Mouse (Mus musculus): ENCODE measurements around the gene Gdpgp1.

DNA sequence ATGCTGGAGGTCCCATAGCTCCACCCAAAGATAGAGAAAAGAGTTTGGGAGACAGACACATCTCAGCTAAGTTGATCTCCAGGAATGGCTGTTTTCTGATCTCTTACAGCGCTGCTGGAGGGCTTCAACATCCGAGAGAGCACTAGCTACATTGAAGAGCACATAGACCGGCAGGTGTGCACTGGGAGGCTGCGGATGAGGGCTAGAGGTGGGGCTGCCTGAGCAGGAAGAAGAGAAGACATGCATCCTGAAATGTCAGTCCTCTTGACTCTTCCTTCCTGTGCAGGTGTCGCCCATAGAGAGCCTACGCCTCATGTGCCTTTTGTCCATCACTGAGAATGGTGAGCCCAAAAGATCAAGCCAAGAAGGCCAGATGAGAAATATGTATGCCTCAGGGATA, 53.1 kb downstream of the Gdpgp1 start:
- TF ChIP-seq CTCF (IDR thresholded peaks at IDR 0.05; ENCODE audit: borderline replicate concordance, extremely low read depth, insufficient read depth, insufficient read length) (no peak), POLR2A (IDR thresholded peaks at IDR 0.05; ENCODE audit: borderline replicate concordance, extremely low read depth, insufficient read depth, insufficient read length, poor library complexity, severe bottlenecking) (no peak)
